Mouse (Mus musculus) G1E (cell line): ENCODE results near the gene Gm12666.

Experiments
- CTCF ChIP-seq: IDR thresholded peaks from 2 replicates; pipeline ENCODE4 v1.5.1; 2012; ENCODE audit warnings: low read depth, low read length, inconsistent platforms, mixed read lengths
- GATA1 ChIP-seq: IDR thresholded peaks from 2 replicates; pipeline ENCODE4 v1.6.1; 2012; ENCODE audit warnings: borderline replicate concordance, low read length, inconsistent platforms, mixed read lengths
- GATA2 ChIP-seq: IDR thresholded peaks from 2 replicates; pipeline ENCODE4 v1.6.1; 2012; ENCODE audit warnings: low read depth, low read length, inconsistent platforms, borderline replicate concordance
- POLR2AphosphoS5 ChIP-seq: IDR thresholded peaks from 2 replicates; pipeline ENCODE4 v1.6.1; 2012; ENCODE audit warnings: low read depth, low read length, inconsistent platforms; ENCODE audit not compliant: insufficient replicate concordance
- TAL1 ChIP-seq: conservative IDR thresholded peaks from 2 replicates; pipeline ENCODE4 v1.6.1; 2012; ENCODE audit warnings: low read depth, low read length, inconsistent platforms, mixed read lengths

DNA sequence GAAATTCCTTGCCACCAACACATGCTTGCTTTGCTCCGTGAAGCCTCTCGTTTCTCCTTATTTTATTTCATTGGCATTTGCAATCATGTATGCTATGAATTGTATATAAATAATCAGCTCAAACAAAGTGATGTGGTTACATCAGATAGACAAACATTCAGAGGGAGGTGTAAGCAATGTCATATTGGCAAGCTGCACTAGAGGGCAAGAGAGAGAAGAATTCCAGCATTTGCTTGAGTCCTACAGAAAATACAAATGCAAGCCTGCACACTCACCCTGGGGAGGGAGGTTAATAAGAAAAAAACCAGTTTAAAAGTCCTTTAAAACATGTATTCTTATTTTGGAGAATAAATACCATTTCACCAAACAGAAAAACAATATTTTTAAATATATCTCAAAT lies 34.8 kb upstream of the Gm12666 start:
- TF ChIP-seq GATA1: no peak
- TF ChIP-seq CTCF: no peak
- TF ChIP-seq TAL1: no peak
- TF ChIP-seq POLR2AphosphoS5: no peak
- TF ChIP-seq GATA2: no peak
